Mouse (Mus musculus): ENCODE measurements around the gene Gm42906. TPM values are rescaled to one million over a fixed set of nuclear protein-coding genes. Genes with fewer than 3 reads are reported as not detected.

Gm42906 gene
- polyA plus RNA-seq, 2 experiments: not detected

DNA sequence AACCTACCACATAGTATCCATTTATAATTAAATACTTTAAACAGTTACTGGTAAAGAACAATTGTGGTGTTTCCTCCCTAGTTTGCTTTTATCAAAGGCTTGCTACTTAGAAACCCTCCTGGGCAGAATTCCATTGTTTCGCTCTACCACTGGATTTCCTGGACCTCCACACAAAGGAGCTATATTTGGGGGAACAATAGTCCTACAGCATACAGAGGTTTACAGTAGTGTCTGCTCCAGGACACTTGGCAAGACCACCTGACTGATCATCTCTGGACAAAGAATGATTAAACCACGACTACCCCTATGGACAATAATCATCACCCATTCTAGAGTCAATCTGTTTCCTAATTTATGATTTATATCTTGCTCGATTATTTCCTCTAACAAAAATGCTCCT lies 228.7 kb downstream of the Gm42906 start:
- Histone ChIP-seq H3K4me3 (ENCODE audit: insufficient read depth in 1 of 2, low read depth in 2 of 2, low read length in 2 of 2) (no peak overlapping the region), H3K27me3 (ENCODE audit: control insufficient read depth, insufficient read depth, low read length) (no peaks in the 10 kb centered on the region), H3K4me1 (replicated peaks; ENCODE audit: control insufficient read depth in 2 of 2, insufficient read depth in 2 of 2, low read length in 1 of 2) (0 out of 4 replicates have a peak, but pooled peaks cover 0 to 2% of the 10 kb centered on the region in 2 experiments), H3K4me2 (ENCODE audit: low read depth) (no peak overlapping the region), H3K9me3 (ENCODE audit: control insufficient read depth, low read length) (no peaks in the 10 kb centered on the region), H3K9ac (replicated peaks) (no peak overlapping the region), H3K27ac (no peak overlapping the region), H3K36me3 (replicated peaks; ENCODE audit: control insufficient read depth, insufficient read depth, low read depth) (no peaks in the 10 kb centered on the region)
- DNase-seq (ENCODE audit: low read depth in 3 of 3, low spot score in 3 of 3) (no peak), ATAC-seq (ENCODE audit: insufficient read depth) (no peak)
- TF ChIP-seq EP300 (IDR thresholded peaks at IDR 0.05; ENCODE audit: low read depth) (no peak), CTCF (IDR thresholded peaks at IDR 0.05; ENCODE audit: low read depth) (no peak)
- 48% methylated on average over 3 of the region's 3 CpGs for WGBS (ENCODE audit: insufficient replicate concordance)

DNA sequence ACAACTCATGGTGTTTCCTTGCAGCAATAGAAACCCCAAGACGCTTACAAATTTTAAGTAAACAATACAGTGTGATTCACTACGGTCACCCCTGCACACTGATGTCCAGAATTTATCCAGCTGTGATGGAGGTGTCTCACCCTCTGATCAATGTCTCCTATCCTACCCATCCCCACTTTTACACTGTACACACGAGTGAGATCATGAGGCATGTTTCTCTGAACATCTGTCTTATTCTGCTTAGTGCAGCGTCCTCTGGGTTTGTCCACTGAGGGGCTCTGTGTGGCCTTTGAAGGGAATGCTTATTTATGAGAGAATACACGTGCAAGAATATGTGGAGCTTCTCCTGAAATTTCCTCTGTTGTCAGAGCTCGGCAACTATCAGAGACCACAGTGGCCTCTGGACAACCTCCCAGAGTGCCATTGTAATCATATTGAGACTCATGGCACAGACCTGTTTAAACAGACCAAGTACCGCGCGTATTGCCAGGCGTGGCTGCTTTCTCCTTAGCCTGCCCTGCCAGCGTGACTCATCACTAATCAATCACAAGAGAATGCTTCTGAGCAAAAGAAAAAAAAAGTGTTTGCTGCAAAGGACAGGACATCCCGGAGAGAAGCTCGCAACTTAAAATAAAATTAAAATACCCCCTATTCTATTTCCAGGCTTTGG lies 231.2 kb downstream of the Gm42906 start:
- Histone ChIP-seq H3K36me3 (replicated peaks; ENCODE audit: control insufficient read depth, insufficient read depth, low read depth) (no peaks in the 10 kb centered on the region), H3K4me1 (replicated peaks; ENCODE audit: control insufficient read depth in 2 of 2, insufficient read depth in 2 of 2, low read length in 1 of 2) (0 out of 4 replicates have a peak, but pooled peaks cover 0 to 2% of the 10 kb centered on the region in 2 experiments), H3K9me3 (ENCODE audit: control insufficient read depth, low read length) (no peaks in the 10 kb centered on the region), H3K27me3 (ENCODE audit: control insufficient read depth, insufficient read depth, low read length) (no peaks in the 10 kb centered on the region), H3K27ac (no peak overlapping the region), H3K9ac (replicated peaks) (no peak overlapping the region), H3K4me3 (ENCODE audit: insufficient read depth in 1 of 2, low read depth in 2 of 2, low read length in 2 of 2) (no peak overlapping the region), H3K4me2 (ENCODE audit: low read depth) (no peak overlapping the region)
- no peak for ATAC-seq (ENCODE audit: insufficient read depth)
- TF ChIP-seq CTCF (IDR thresholded peaks at IDR 0.05; ENCODE audit: low read depth) (no peak), EP300 (IDR thresholded peaks at IDR 0.05; ENCODE audit: low read depth) (no peak)
- no peak for DNase-seq (ENCODE audit: low read depth in 3 of 3, low spot score in 3 of 3)
- WGBS (ENCODE audit: insufficient replicate concordance): 61% methylated on average over 13 of the region's 13 CpGs

DNA sequence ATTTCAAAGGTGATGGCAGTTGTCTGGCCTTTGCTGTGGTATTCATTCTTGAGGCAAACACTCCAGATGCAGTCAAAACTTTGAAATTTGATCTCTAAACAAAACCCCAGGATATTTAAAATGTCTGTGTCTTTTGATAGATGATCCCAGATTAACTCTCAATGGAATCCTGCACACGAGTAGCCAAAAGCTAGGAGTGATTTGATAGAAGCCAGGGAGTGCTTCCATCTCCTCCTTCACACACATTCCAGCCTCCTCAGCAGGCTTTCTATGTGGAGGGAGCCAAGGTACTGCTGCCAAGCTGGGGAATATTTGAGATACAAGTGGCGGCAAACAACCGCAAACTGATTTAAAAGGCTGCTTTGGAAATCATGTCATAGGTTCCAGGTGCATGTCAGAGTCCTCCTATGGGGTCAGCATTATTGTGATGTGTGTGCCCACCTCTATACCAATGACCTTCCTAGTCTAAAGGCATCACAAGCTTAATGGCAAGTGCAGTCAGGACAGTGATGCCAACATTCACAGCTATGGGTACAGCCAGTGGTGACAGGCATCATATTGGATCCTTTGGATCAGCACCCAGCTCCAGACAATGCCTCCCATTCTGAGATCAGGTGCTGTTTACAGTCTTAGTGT lies 234.0 kb downstream of the Gm42906 start:
- Histone ChIP-seq H3K27ac (no peak overlapping the region), H3K36me3 (replicated peaks; ENCODE audit: control insufficient read depth, insufficient read depth, low read depth) (no peaks in the 10 kb centered on the region), H3K27me3 (ENCODE audit: control insufficient read depth, insufficient read depth, low read length) (no peaks in the 10 kb centered on the region), H3K4me2 (ENCODE audit: low read depth) (no peak overlapping the region), H3K9ac (replicated peaks) (no peak overlapping the region), H3K9me3 (ENCODE audit: control insufficient read depth, low read length) (no peaks in the 10 kb centered on the region), H3K4me1 (replicated peaks; ENCODE audit: control insufficient read depth in 2 of 2, insufficient read depth in 2 of 2, low read length in 1 of 2) (0 out of 4 replicates have a peak, but pooled peaks cover 0 to 4% of the 10 kb centered on the region in 2 experiments), H3K4me3 (ENCODE audit: insufficient read depth in 1 of 2, low read depth in 2 of 2, low read length in 2 of 2) (no peak overlapping the region)
- no peak for TF ChIP-seq CTCF (IDR thresholded peaks at IDR 0.05; ENCODE audit: low read depth)
- TF ChIP-seq EP300 (IDR thresholded peaks at IDR 0.05; ENCODE audit: low read depth): no peak
- DNase-seq (ENCODE audit: low read depth in 3 of 3, low spot score in 3 of 3) (no peak), ATAC-seq (ENCODE audit: insufficient read depth) (no peak)
- WGBS (ENCODE audit: insufficient replicate concordance): 63% methylated on average over 3 of the region's 3 CpGs

GRCm38 (mm10) chr5:151192266-151192665 lies 235.7 kb downstream of the Gm42906 start:
- DNase-seq (ENCODE audit: low read depth in 3 of 3, low spot score in 3 of 3): no peak
- no peaks in the 10 kb centered on the region for H3K9me3 ChIP-seq (ENCODE audit: control insufficient read depth, low read length)
- no peaks in the 10 kb centered on the region for H3K36me3 ChIP-seq (replicated peaks; ENCODE audit: control insufficient read depth, insufficient read depth, low read depth)
- no peak overlapping the region for H3K27ac ChIP-seq
- TF ChIP-seq EP300 (IDR thresholded peaks at IDR 0.05; ENCODE audit: low read depth): no peak
- no peak for TF ChIP-seq CTCF (IDR thresholded peaks at IDR 0.05; ENCODE audit: low read depth)
- no peak overlapping the region for H3K4me2 ChIP-seq (ENCODE audit: low read depth)
- no peak for ATAC-seq (ENCODE audit: insufficient read depth)
- H3K4me1 ChIP-seq (replicated peaks; ENCODE audit: control insufficient read depth in 2 of 2, insufficient read depth in 2 of 2, low read length in 1 of 2): peaks cover 0 to 5% of the 10 kb centered on the region in 2 experiments; a peak in 1 of 4 replicates
- H3K9ac ChIP-seq (replicated peaks): no peak overlapping the region
- 48% methylated on average over 2 of the region's 2 CpGs for WGBS (ENCODE audit: insufficient replicate concordance)
- H3K27me3 ChIP-seq (ENCODE audit: control insufficient read depth, insufficient read depth, low read length): no peaks in the 10 kb centered on the region
- no peak overlapping the region for H3K4me3 ChIP-seq (ENCODE audit: insufficient read depth in 1 of 2, low read depth in 2 of 2, low read length in 2 of 2)

DNA sequence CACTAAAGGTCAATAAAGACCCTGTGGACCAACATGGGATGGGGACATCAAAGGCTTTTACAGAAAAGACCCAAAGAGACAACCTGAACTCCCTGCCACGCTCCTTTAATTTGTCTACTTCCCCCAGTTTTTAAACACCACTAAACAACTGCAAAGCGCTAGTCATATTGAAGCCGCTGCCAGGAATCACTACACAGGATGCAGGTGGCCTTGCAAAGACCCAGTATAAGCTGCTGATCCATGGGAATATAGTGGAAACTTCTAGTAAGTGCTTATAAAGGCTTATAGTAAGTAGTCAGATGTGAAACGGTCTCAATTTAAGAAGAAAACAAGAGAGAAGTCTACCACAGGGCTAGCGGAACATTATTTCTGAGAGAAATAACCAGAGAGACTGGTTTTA lies 237.2 kb downstream of the Gm42906 start:
- DNase-seq (ENCODE audit: low read depth in 3 of 3, low spot score in 3 of 3) (no peak), ATAC-seq (ENCODE audit: insufficient read depth) (no peak)

More for the DNA sequence above, 237.2 kb downstream of the Gm42906 start:
- Histone ChIP-seq H3K27ac (no peak overlapping the region), H3K27me3 (ENCODE audit: control insufficient read depth, insufficient read depth, low read length) (no peaks in the 10 kb centered on the region), H3K4me1 (replicated peaks; ENCODE audit: control insufficient read depth in 2 of 2, insufficient read depth in 2 of 2, low read length in 1 of 2) (peaks cover 0 to 6% of the 10 kb centered on the region in 2 experiments; a peak in 1 of 4 replicates), H3K4me3 (ENCODE audit: insufficient read depth in 1 of 2, low read depth in 2 of 2, low read length in 2 of 2) (no peak overlapping the region), H3K4me2 (ENCODE audit: low read depth) (peak overlapping the region; percentile 42; the same call in 1 of the 2 replicates), H3K9ac (replicated peaks) (no peak overlapping the region), H3K9me3 (ENCODE audit: control insufficient read depth, low read length) (no peaks in the 10 kb centered on the region), H3K36me3 (replicated peaks; ENCODE audit: control insufficient read depth, insufficient read depth, low read depth) (no peaks in the 10 kb centered on the region)
- WGBS (ENCODE audit: insufficient replicate concordance): 67% methylated on average over 5 of the region's 5 CpGs
- TF ChIP-seq EP300 (IDR thresholded peaks at IDR 0.05; ENCODE audit: low read depth) (no peak), CTCF (IDR thresholded peaks at IDR 0.05; ENCODE audit: low read depth) (no peak)
